Mouse (Mus musculus) lung, embryonic 16.5 days (tissue): Measurements from ENCODE around the gene Myct1. TPM values are rescaled to one million over a fixed set of nuclear protein-coding genes. Genes with fewer than 3 reads are reported as not detected.
A peak's percentile ranks its signal among the peaks of the same experiment; 100 is the strongest.

Source experiments
- ATAC-seq: fragments of 200-750 bp; cut with Nextera tagmentation; 2 replicates; pipeline ENCODE4 v1.8.0; 2017; ENCODE audit warnings: low read depth, mild to moderate bottlenecking, moderate library complexity
- H3K27ac ChIP-seq: fragments of 300-500 bp; sonication (generic); 2 replicates; pipeline ENCODE4 v1.5.1; 2014; ENCODE audit warnings: mild to moderate bottlenecking, control low read depth, low read length
- H3K27me3 ChIP-seq: fragments of 300-500 bp; sonication (generic); 2 replicates; pipeline ENCODE4 v1.6.1; 2014; ENCODE audit warnings: low read depth, low read length, mixed read lengths; ENCODE audit not compliant: control insufficient read depth, insufficient read depth
- H3K36me3 ChIP-seq: fragments of 300-500 bp; sonication (generic); 2 replicates; pipeline ENCODE4 v1.6.1; 2014; ENCODE audit warnings: low read length; ENCODE audit not compliant: control insufficient read depth, insufficient read depth
- H3K4me1 ChIP-seq: fragments of 300-500 bp; sonication (generic); replicated peaks from 2 replicates; pipeline ENCODE4 v1.6.1; 2014; ENCODE audit warnings: low read length, mixed read lengths; ENCODE audit not compliant: control insufficient read depth, insufficient read depth
- H3K4me2 ChIP-seq: fragments of 300-500 bp; sonication (generic); 2 replicates; pipeline ENCODE4 v1.6.1; 2014; ENCODE audit warnings: low read depth, low read length, control low read depth
- H3K4me3 ChIP-seq: fragments of 300-500 bp; sonication (generic); 2 replicates; pipeline ENCODE4 v1.5.1; 2014; ENCODE audit warnings: mild to moderate bottlenecking, low read length, control low read depth
- H3K9ac ChIP-seq: fragments of 300-500 bp; sonication (generic); 2 replicates; pipeline ENCODE4 v1.6.1; 2014; ENCODE audit warnings: low read length, control low read depth
- H3K9me3 ChIP-seq: fragments of 300-500 bp; sonication (generic); 2 replicates; pipeline ENCODE4 v1.6.1; 2016; ENCODE audit warnings: low read length; ENCODE audit not compliant: control insufficient read depth
- WGBS: fragments of 180-500 bp; shearing (Covaris S2); extraction: QIAGEN DNeasy Blood & Tissue Kit; methylation state at CpG from one replicate; pipeline ENCODE4 v1.1.7; 2014; 5-methylcytosine and 5-hydroxymethylcytosine counted together
- polyA plus RNA-seq: library from polyadenylated mRNA; unstranded; fragments of >200 nt; fragmentation: Nextera tagmentation; extraction: Ambion mirVana; gene quantifications from 2 replicates; pipeline ENCODE4 v1.2.1, GENCODE M21; 2015

Myct1 gene
- polyA plus RNA-seq, 1 experiment from 2014 or later: 11.5 TPM

- ATAC-seq: 0 out of 2 replicates have a peak, but pooled peaks have one; percentile 20
- 18% methylated on average over 7 of the region's 7 CpGs for WGBS
These were observed 6.5 kb downstream of the Myct1 start for GRCm38 (mm10) chr10:5600123-5600522.

GRCm38 (mm10) chr10:5603512-5603911 lies 9.9 kb downstream of the Myct1 start:
- no peak overlapping the region for H3K4me3 ChIP-seq
- H3K27ac ChIP-seq: no peak overlapping the region
- H3K9ac ChIP-seq: no peak overlapping the region
- H3K4me2 ChIP-seq: no peak overlapping the region
- H3K27me3 ChIP-seq: no peaks in the 10 kb centered on the region
- WGBS: 54% methylated on average over 10 of the region's 10 CpGs
- no peaks in the 10 kb centered on the region for H3K9me3 ChIP-seq
- no peak for ATAC-seq
- no peaks in the 10 kb centered on the region for H3K4me1 ChIP-seq
- H3K36me3 ChIP-seq: no peaks in the 10 kb centered on the region

More at GRCm38 (mm10) chr10:5600123-5600522, 6.5 kb downstream of the Myct1 start:
- no peak overlapping the region for H3K9ac ChIP-seq
- H3K4me3 ChIP-seq: no peak overlapping the region
- no peaks in the 10 kb centered on the region for H3K27me3 ChIP-seq
- no peak overlapping the region for H3K27ac ChIP-seq
- no peaks in the 10 kb centered on the region for H3K4me1 ChIP-seq
- no peaks in the 10 kb centered on the region for H3K36me3 ChIP-seq
- no peaks in the 10 kb centered on the region for H3K9me3 ChIP-seq
- H3K4me2 ChIP-seq: no peak overlapping the region

DNA sequence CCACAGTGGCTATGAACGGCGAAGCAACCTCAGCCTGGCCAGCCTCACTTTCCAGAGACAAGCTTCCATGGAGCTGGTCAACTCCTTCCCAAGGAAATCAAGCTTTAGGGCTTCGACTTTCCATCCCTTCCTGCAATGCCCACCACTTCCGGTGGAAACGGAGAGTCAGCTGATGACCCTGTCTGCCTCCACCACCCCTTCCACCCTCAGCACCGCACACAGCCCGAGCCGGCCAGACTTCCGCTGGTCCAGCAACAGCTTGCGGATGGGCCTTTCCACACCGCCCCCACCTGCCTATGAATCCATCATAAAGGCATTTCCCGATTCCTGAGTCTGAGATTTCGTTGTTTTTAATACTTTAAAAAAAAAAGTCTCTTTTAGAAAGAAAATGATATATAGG lies 10.8 kb downstream of the Myct1 start:
- H3K9ac ChIP-seq: no peak overlapping the region
- H3K4me2 ChIP-seq: no peak overlapping the region
- no peak for ATAC-seq
- 75% methylated on average over 13 of the region's 13 CpGs for WGBS
- H3K27ac ChIP-seq: no peak overlapping the region
- H3K36me3 ChIP-seq: no peaks in the 10 kb centered on the region
- no peaks in the 10 kb centered on the region for H3K27me3 ChIP-seq
- H3K4me1 ChIP-seq: no peaks in the 10 kb centered on the region
- H3K4me3 ChIP-seq: no peak overlapping the region
- no peaks in the 10 kb centered on the region for H3K9me3 ChIP-seq

- 73% methylated on average over 3 of the region's 3 CpGs for WGBS
- no peak overlapping the region for H3K27ac ChIP-seq
- no peak for ATAC-seq
These were observed 15.3 kb downstream of the Myct1 start for GRCm38 (mm10) chr10:5608874-5609273.

GRCm38 (mm10) chr10:5615186-5616040 lies 21.8 kb downstream of the Myct1 start:
- H3K9ac ChIP-seq: no peak overlapping the region
- no peak overlapping the region for H3K4me2 ChIP-seq
- H3K9me3 ChIP-seq: no peaks in the 10 kb centered on the region
- no peak overlapping the region for H3K27ac ChIP-seq
- 60% methylated on average over 13 of the region's 13 CpGs for WGBS
- H3K4me1 ChIP-seq: no peaks in the 10 kb centered on the region
- no peaks in the 10 kb centered on the region for H3K36me3 ChIP-seq
- H3K4me3 ChIP-seq: no peak overlapping the region
- no peaks in the 10 kb centered on the region for H3K27me3 ChIP-seq
- ATAC-seq: no peak

More at GRCm38 (mm10) chr10:5608874-5609273, 15.3 kb downstream of the Myct1 start:
- H3K27me3 ChIP-seq: no peaks in the 10 kb centered on the region
- no peaks in the 10 kb centered on the region for H3K4me1 ChIP-seq
- H3K9ac ChIP-seq: no peak overlapping the region
- no peaks in the 10 kb centered on the region for H3K36me3 ChIP-seq
- H3K4me2 ChIP-seq: no peak overlapping the region
- no peaks in the 10 kb centered on the region for H3K9me3 ChIP-seq
- H3K4me3 ChIP-seq: no peak overlapping the region

DNA sequence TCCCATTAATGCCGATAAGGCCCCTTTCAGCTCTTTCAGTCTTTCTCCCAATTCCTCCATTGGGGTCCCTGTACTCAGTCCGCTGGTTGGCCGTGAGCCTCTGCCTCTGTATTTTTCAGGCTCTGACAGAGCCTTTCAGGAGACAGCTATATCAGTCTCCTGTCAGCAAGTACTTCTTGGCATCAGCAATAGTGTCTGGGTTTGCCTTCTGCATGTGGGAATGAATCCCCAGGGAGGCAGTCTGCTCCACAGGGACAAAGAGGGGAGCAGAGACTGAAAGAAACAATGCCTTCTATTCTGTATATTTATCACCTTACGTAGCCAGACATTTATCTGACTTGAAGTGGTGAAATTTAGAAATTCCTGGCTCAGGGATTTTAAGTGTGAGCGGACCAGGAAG lies 32.7 kb downstream of the Myct1 start:
- Histone ChIP-seq H3K27me3 (no peaks in the 10 kb centered on the region), H3K4me3 (no peak overlapping the region), H3K9me3 (no peaks in the 10 kb centered on the region), H3K9ac (no peak overlapping the region), H3K27ac (no peak overlapping the region), H3K4me2 (no peak overlapping the region), H3K4me1 (no peaks in the 10 kb centered on the region), H3K36me3 (no peaks in the 10 kb centered on the region)
- 74% methylated on average over 5 of the region's 5 CpGs for WGBS
- no peak for ATAC-seq

GRCm38 (mm10) chr10:5633672-5634200 lies 40.2 kb downstream of the Myct1 start:
- Histone ChIP-seq H3K4me1 (no peaks in the 10 kb centered on the region), H3K9ac (no peak overlapping the region), H3K4me2 (no peak overlapping the region), H3K27ac (no peak overlapping the region), H3K4me3 (no peak overlapping the region), H3K9me3 (no peaks in the 10 kb centered on the region), H3K36me3 (no peaks in the 10 kb centered on the region), H3K27me3 (no peaks in the 10 kb centered on the region)
- WGBS: 61% methylated on average over 4 of the region's 4 CpGs
- no peak for ATAC-seq

DNA sequence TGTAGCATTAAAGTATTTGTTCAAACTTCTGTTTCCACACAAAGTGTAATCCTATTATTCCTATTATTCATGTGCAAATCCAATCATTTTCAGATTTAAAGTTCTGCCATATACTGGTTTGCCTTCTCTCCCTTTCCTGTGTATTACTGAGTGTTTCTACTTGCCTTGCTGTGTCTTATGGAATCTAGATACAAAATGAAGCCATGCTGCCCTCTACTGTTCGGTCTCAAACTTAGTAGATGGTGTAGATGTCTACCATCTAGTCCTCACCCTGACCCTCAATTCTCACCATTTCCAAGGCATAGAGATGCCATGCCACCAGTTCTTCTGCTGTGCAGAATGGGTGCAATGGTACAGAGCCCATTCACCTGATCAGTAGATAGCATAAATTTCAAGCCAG lies 40.8 kb downstream of the Myct1 start:
- H3K4me1 ChIP-seq: no peaks in the 10 kb centered on the region
- no peaks in the 10 kb centered on the region for H3K27me3 ChIP-seq
- WGBS: 17% methylated on average over 1 of the region's 1 CpGs
- no peak overlapping the region for H3K27ac ChIP-seq
- H3K4me2 ChIP-seq: no peak overlapping the region
- no peak overlapping the region for H3K4me3 ChIP-seq
- ATAC-seq: 0 out of 2 replicates have a peak, but pooled peaks have one; percentile 17
- no peaks in the 10 kb centered on the region for H3K9me3 ChIP-seq
- no peaks in the 10 kb centered on the region for H3K36me3 ChIP-seq
- no peak overlapping the region for H3K9ac ChIP-seq

DNA sequence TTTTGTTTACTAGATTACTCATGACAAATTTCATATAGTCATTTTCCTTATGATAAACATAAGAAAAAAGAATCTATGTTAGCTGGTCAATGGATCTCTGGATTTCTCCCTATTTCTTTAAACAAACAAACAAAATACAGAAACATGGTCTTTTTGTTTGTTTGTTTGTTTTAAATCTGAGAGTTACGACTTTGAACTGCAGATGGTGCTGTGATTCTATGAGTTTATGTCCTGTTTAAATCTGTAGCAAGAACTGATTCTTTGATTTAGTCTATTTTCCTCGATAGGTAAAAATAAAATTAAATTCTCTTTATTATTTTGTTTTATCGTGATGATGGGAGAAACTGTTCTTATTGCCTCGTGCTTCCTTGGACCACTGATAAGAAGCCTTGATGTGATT lies 43.7 kb downstream of the Myct1 start:
- Histone ChIP-seq H3K27ac (no peak overlapping the region), H3K4me2 (no peak overlapping the region), H3K27me3 (no peaks in the 10 kb centered on the region), H3K4me1 (no peaks in the 10 kb centered on the region), H3K9me3 (no peaks in the 10 kb centered on the region), H3K36me3 (no peaks in the 10 kb centered on the region), H3K9ac (no peak overlapping the region), H3K4me3 (no peak overlapping the region)
- WGBS: 67% methylated on average over 4 of the region's 4 CpGs
- no peak for ATAC-seq
